Mouse (Mus musculus): ENCODE measurements around the gene Sh3bgrl3. TPM values are rescaled to one million over a fixed set of nuclear protein-coding genes. Genes with fewer than 3 reads are reported as not detected.
A peak's percentile ranks its signal among the peaks of the same experiment; 100 is the strongest.

Sh3bgrl3 gene
- polyA plus RNA-seq (2012; rRNA removed), result 453 and 911 TPM in 2 replicates

GRCm38 (mm10) chr4:134128221-134128982 is at the start of gene Sh3bgrl3:
Sh3bgrl3 (minus strand) TSS chr4:134128789.
- WGBS, result under 1% methylated on average over 50 of the region's 50 CpGs
- H3K4me3 ChIP-seq (ENCODE audit: low read depth, low read length), result peak within 1 kb of the TSS; percentile 92
- 0 out of 2 replicates have a peak, but pooled peaks cover 7% of the 10 kb centered on the region for H3K36me3 ChIP-seq (ENCODE audit: control insufficient read depth, insufficient read depth, low read length)
- no peaks in the 10 kb centered on the region for H3K27me3 ChIP-seq (ENCODE audit: control insufficient read depth, insufficient read depth, low read length)
- no peak for TF ChIP-seq CTCF (IDR thresholded peaks at IDR 0.05; ENCODE audit: extremely low read depth, insufficient read length, insufficient replicate concordance, low read depth, low read length)
- TF ChIP-seq POLR2A (IDR thresholded peaks at IDR 0.05; ENCODE audit: low read depth, low read length), result peak; percentile 76
- peaks cover 47% of the 10 kb centered on the region for H3K4me1 ChIP-seq (ENCODE audit: control insufficient read depth, insufficient read depth, insufficient read length, low read length)
- peak within 1 kb of the TSS; percentile 80 for H3K27ac ChIP-seq (ENCODE audit: insufficient read depth, low read depth, low read length)

GRCm38 (mm10) chr4:134172391-134172790 is 43.8 kb upstream of the Sh3bgrl3 start:
- 60% methylated on average over 3 of the region's 3 CpGs for WGBS
- Histone ChIP-seq H3K27ac (ENCODE audit: insufficient read depth, low read depth, low read length) (no peak overlapping the region), H3K4me3 (ENCODE audit: low read depth, low read length) (no peak overlapping the region), H3K4me1 (ENCODE audit: control insufficient read depth, insufficient read depth, insufficient read length, low read length) (no peaks in the 10 kb centered on the region), H3K36me3 (ENCODE audit: control insufficient read depth, insufficient read depth, low read length) (peaks cover 5% of the 10 kb centered on the region; the same call in 1 of the 2 replicates), H3K27me3 (ENCODE audit: control insufficient read depth, insufficient read depth, low read length) (no peaks in the 10 kb centered on the region)
- TF ChIP-seq POLR2A (IDR thresholded peaks at IDR 0.05; ENCODE audit: low read depth, low read length) (no peak), CTCF (IDR thresholded peaks at IDR 0.05; ENCODE audit: extremely low read depth, insufficient read length, insufficient replicate concordance, low read depth, low read length) (no peak)

- 92% methylated on average over 3 of the region's 3 CpGs for WGBS
- TF ChIP-seq CTCF (IDR thresholded peaks at IDR 0.05; ENCODE audit: extremely low read depth, insufficient read length, insufficient replicate concordance, low read depth, low read length) (no peak), POLR2A (IDR thresholded peaks at IDR 0.05; ENCODE audit: low read depth, low read length) (no peak)
These were observed 38.3 kb upstream of the Sh3bgrl3 start for GRCm38 (mm10) chr4:134166906-134167305.

DNA sequence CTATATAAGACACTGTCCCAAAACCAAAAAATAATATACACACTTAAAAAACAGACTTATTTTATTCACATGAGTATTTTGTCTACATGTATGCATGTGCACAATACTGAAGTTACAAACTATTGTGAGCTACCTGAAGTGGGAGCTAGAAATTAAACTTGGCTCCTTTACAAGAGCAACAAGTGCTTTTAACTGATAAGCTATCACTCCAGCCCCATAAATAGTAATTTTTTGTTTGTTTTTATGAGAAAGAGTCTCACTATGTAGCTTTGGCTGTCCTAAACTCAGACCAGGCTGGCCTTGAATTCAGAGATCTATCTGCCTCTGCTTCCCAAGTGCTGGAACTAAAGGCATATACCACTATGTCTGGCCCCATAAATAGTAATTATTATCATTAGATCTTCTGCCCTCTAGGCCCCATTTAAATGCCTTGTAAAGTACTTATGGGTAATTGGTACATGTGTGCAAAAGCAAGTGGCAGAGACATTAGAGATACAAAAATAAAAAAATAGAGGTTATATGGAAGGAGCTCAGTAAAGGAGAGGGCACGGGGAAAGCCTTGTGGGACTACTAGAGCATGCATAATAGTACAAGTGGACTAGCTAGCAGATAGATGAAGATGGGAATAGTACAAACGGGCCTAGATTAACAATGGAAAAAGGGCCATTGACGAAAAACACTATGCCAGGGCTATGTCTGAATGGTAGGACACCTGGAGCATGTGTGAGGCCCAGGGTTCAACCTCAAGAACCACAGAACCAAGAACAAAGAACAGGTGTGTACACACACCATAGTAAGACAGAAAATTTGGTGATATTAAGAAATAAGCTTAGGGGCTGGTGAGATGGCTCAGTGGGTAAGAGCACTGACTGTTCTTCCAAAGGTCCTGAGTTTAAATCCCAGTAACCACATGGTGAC is 37.2 kb upstream of the Sh3bgrl3 start:
- H3K4me3 ChIP-seq (ENCODE audit: low read depth, low read length), result no peak overlapping the region
- TF ChIP-seq POLR2A (IDR thresholded peaks at IDR 0.05; ENCODE audit: low read depth, low read length) (no peak), CTCF (IDR thresholded peaks at IDR 0.05; ENCODE audit: extremely low read depth, insufficient read length, insufficient replicate concordance, low read depth, low read length) (no peak)
- H3K27ac ChIP-seq (ENCODE audit: insufficient read depth, low read depth, low read length), result no peak overlapping the region
- no peaks in the 10 kb centered on the region for H3K27me3 ChIP-seq (ENCODE audit: control insufficient read depth, insufficient read depth, low read length)
- H3K36me3 ChIP-seq (ENCODE audit: control insufficient read depth, insufficient read depth, low read length), result peaks cover 21% of the 10 kb centered on the region
- no peaks in the 10 kb centered on the region for H3K4me1 ChIP-seq (ENCODE audit: control insufficient read depth, insufficient read depth, insufficient read length, low read length)
- 42% methylated on average over 3 of the region's 3 CpGs for WGBS

More at GRCm38 (mm10) chr4:134166906-134167305, 38.3 kb upstream of the Sh3bgrl3 start:
- Histone ChIP-seq H3K27me3 (ENCODE audit: control insufficient read depth, insufficient read depth, low read length) (no peaks in the 10 kb centered on the region), H3K4me3 (ENCODE audit: low read depth, low read length) (no peak overlapping the region), H3K4me1 (ENCODE audit: control insufficient read depth, insufficient read depth, insufficient read length, low read length) (no peaks in the 10 kb centered on the region), H3K36me3 (ENCODE audit: control insufficient read depth, insufficient read depth, low read length) (peaks cover 21% of the 10 kb centered on the region), H3K27ac (ENCODE audit: insufficient read depth, low read depth, low read length) (no peak overlapping the region)

DNA sequence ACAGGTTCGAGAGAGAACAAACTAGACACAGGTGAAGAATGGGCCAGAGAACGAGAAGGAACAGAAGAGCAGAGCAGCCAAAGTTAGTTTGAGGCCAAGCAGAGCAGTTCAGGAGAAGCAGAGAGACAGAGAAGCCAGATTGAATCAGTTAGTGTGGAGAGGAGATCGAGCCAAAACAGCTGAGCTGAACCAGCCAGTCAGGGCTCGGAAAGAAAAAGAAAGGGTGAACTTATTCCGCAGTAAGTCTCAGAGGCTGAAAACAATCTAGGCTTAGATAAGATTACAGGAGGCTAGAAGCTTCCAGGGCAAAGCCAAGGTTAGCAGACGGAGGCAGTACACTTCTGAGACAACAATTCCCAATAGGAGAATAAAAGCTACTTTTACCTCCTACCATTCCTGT is 36.4 kb upstream of the Sh3bgrl3 start:
- no peak for TF ChIP-seq CTCF (IDR thresholded peaks at IDR 0.05; ENCODE audit: extremely low read depth, insufficient read length, insufficient replicate concordance, low read depth, low read length)
- TF ChIP-seq POLR2A (IDR thresholded peaks at IDR 0.05; ENCODE audit: low read depth, low read length), result no peak
- no peaks in the 10 kb centered on the region for H3K4me1 ChIP-seq (ENCODE audit: control insufficient read depth, insufficient read depth, insufficient read length, low read length)
- H3K27me3 ChIP-seq (ENCODE audit: control insufficient read depth, insufficient read depth, low read length), result no peaks in the 10 kb centered on the region
- WGBS, result 20% methylated on average over 6 of the region's 6 CpGs
- peak overlapping the region; percentile 92 for H3K27ac ChIP-seq (ENCODE audit: insufficient read depth, low read depth, low read length)
- peak overlapping the region; percentile 2; the same call in 1 of the 2 replicates for H3K4me3 ChIP-seq (ENCODE audit: low read depth, low read length)
- H3K36me3 ChIP-seq (ENCODE audit: control insufficient read depth, insufficient read depth, low read length), result peaks cover 17% of the 10 kb centered on the region

DNA sequence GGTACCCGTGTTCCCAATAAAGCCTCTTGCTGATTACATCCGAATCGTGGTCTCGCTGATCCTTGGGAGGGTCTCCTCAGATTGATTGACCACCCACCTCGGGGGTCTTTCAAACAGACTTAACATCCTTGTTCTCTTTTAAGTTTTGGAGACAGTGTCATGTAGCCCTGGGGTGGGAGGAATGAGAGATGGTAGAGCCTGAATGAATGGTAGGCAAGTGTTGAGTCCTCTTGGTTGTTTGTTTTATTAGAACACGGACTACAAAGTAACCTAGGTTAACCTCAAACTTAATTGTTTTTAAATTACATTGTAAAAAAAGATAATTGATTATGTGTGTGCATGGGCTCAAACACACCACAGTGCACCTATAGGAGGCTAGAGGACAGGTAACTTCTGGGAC is 36.0 kb upstream of the Sh3bgrl3 start:
- 28% methylated on average over 6 of the region's 6 CpGs for WGBS
- Histone ChIP-seq H3K27ac (ENCODE audit: insufficient read depth, low read depth, low read length) (peak overlapping the region; percentile 92), H3K27me3 (ENCODE audit: control insufficient read depth, insufficient read depth, low read length) (no peaks in the 10 kb centered on the region), H3K4me1 (ENCODE audit: control insufficient read depth, insufficient read depth, insufficient read length, low read length) (no peaks in the 10 kb centered on the region), H3K4me3 (ENCODE audit: low read depth, low read length) (peak overlapping the region; percentile 30), H3K36me3 (ENCODE audit: control insufficient read depth, insufficient read depth, low read length) (peaks cover 17% of the 10 kb centered on the region)
- no peak for TF ChIP-seq POLR2A (IDR thresholded peaks at IDR 0.05; ENCODE audit: low read depth, low read length)
- TF ChIP-seq CTCF (IDR thresholded peaks at IDR 0.05; ENCODE audit: extremely low read depth, insufficient read length, insufficient replicate concordance, low read depth, low read length), result no peak

All from small intestine, adult 2 months (tissue).